Mouse (Mus musculus): ENCODE data around the gene Spib.

GRCm38 (mm10) chr7:44488545-44488944 lies 43.3 kb downstream of the Spib start:
- TF ChIP-seq CTCF (IDR thresholded peaks at IDR 0.05; ENCODE audit: control insufficient read depth, insufficient read depth, low read length) (no peak), POLR2A (IDR thresholded peaks at IDR 0.05; ENCODE audit: borderline replicate concordance, control insufficient read depth, low read depth, low read length) (no peak)
